Mouse (Mus musculus): ENCODE results near the gene Pcnx3. TPM values are rescaled to one million over a fixed set of nuclear protein-coding genes. Genes with fewer than 3 reads are reported as not detected.

Pcnx3 gene
- polyA plus RNA-seq, 1 experiment from 2014 or later: 34.5 TPM

- WGBS: 95% methylated on average over 18 of the region's 18 CpGs
- H3K36me3 ChIP-seq (ENCODE audit: control insufficient read depth, insufficient read depth, low read length): peaks cover 40% of the 10 kb centered on the region
These were observed 22.3 kb downstream of the Pcnx3 start for GRCm38 (mm10) chr19:5666386-5666785.

GRCm38 (mm10) chr19:5665465-5665864 is 23.2 kb downstream of the Pcnx3 start:
- H3K27ac ChIP-seq (ENCODE audit: low read depth, low read length): no peak overlapping the region
- 95% methylated on average over 15 of the region's 15 CpGs for WGBS
- H3K4me1 ChIP-seq (ENCODE audit: control insufficient read depth, insufficient read depth, low read length): peaks cover 5% of the 10 kb centered on the region; the same call in 1 of the 2 replicates
- H3K27me3 ChIP-seq (ENCODE audit: control insufficient read depth, insufficient read depth, low read length): no peaks in the 10 kb centered on the region
- no peaks in the 10 kb centered on the region for H3K9me3 ChIP-seq (ENCODE audit: control insufficient read depth, low read length)
- H3K9ac ChIP-seq (replicated peaks; ENCODE audit: low read depth, low read length): no peak overlapping the region
- no peak overlapping the region for H3K4me2 ChIP-seq (ENCODE audit: low read depth, low read length)
- H3K36me3 ChIP-seq (ENCODE audit: control insufficient read depth, insufficient read depth, low read length): peaks cover 36% of the 10 kb centered on the region
- H3K4me3 ChIP-seq (ENCODE audit: low read depth, low read length): no peak overlapping the region
- no peak for ATAC-seq (ENCODE audit: low read depth)

More at GRCm38 (mm10) chr19:5666386-5666785, 22.3 kb downstream of the Pcnx3 start:
- H3K9me3 ChIP-seq (ENCODE audit: control insufficient read depth, low read length): no peaks in the 10 kb centered on the region
- H3K4me1 ChIP-seq (ENCODE audit: control insufficient read depth, insufficient read depth, low read length): peaks cover 5% of the 10 kb centered on the region; the same call in 1 of the 2 replicates
- no peak overlapping the region for H3K9ac ChIP-seq (replicated peaks; ENCODE audit: low read depth, low read length)
- H3K4me3 ChIP-seq (ENCODE audit: low read depth, low read length): no peak overlapping the region
- ATAC-seq (ENCODE audit: low read depth): no peak
- H3K4me2 ChIP-seq (ENCODE audit: low read depth, low read length): no peak overlapping the region
- no peaks in the 10 kb centered on the region for H3K27me3 ChIP-seq (ENCODE audit: control insufficient read depth, insufficient read depth, low read length)
- no peak overlapping the region for H3K27ac ChIP-seq (ENCODE audit: low read depth, low read length)

- 93% methylated on average over 10 of the region's 10 CpGs for WGBS
- ATAC-seq (ENCODE audit: low read depth): no peak
- Histone ChIP-seq H3K36me3 (ENCODE audit: control insufficient read depth, insufficient read depth, low read length) (peaks cover 33% of the 10 kb centered on the region), H3K27ac (ENCODE audit: low read depth, low read length) (no peak overlapping the region), H3K9ac (replicated peaks; ENCODE audit: low read depth, low read length) (no peak overlapping the region), H3K4me1 (ENCODE audit: control insufficient read depth, insufficient read depth, low read length) (peaks cover 5% of the 10 kb centered on the region; the same call in 1 of the 2 replicates), H3K4me3 (ENCODE audit: low read depth, low read length) (no peak overlapping the region), H3K4me2 (ENCODE audit: low read depth, low read length) (no peak overlapping the region), H3K27me3 (ENCODE audit: control insufficient read depth, insufficient read depth, low read length) (no peaks in the 10 kb centered on the region), H3K9me3 (ENCODE audit: control insufficient read depth, low read length) (no peaks in the 10 kb centered on the region)
These were observed 23.9 kb downstream of the Pcnx3 start for GRCm38 (mm10) chr19:5664669-5665257.

GRCm38 (mm10) chr19:5662981-5663913 is 25.5 kb downstream of the Pcnx3 start, which contains the start of gene Sipa1:
TSS of gene Sipa1 (minus strand) at chr19:5663707.
- WGBS: 2% methylated on average over 32 of the region's 32 CpGs

GRCm38 (mm10) chr19:5662310-5662709 is 26.4 kb downstream of the Pcnx3 start:
- peak overlapping the region; percentile 17; the same call in 1 of the 2 replicates for H3K27ac ChIP-seq (ENCODE audit: low read depth, low read length)
- no peak for ATAC-seq (ENCODE audit: low read depth)
- H3K4me2 ChIP-seq (ENCODE audit: low read depth, low read length): peak overlapping the region; percentile 48
- 80% methylated on average over 8 of the region's 8 CpGs for WGBS
- peaks cover 5% of the 10 kb centered on the region; the same call in 1 of the 2 replicates for H3K4me1 ChIP-seq (ENCODE audit: control insufficient read depth, insufficient read depth, low read length)
- H3K27me3 ChIP-seq (ENCODE audit: control insufficient read depth, insufficient read depth, low read length): no peaks in the 10 kb centered on the region
- no peak overlapping the region for H3K4me3 ChIP-seq (ENCODE audit: low read depth, low read length)
- peaks cover 26% of the 10 kb centered on the region for H3K36me3 ChIP-seq (ENCODE audit: control insufficient read depth, insufficient read depth, low read length)
- no peaks in the 10 kb centered on the region for H3K9me3 ChIP-seq (ENCODE audit: control insufficient read depth, low read length)
- no peak overlapping the region for H3K9ac ChIP-seq (replicated peaks; ENCODE audit: low read depth, low read length)

More at GRCm38 (mm10) chr19:5662981-5663913, 25.5 kb downstream of the Pcnx3 start, which contains the start of gene Sipa1:
- H3K4me3 ChIP-seq (ENCODE audit: low read depth, low read length): peak within 1 kb of the TSS; percentile 25
- H3K36me3 ChIP-seq (ENCODE audit: control insufficient read depth, insufficient read depth, low read length): peaks cover 30% of the 10 kb centered on the region
- no peaks in the 10 kb centered on the region for H3K9me3 ChIP-seq (ENCODE audit: control insufficient read depth, low read length)
- H3K27ac ChIP-seq (ENCODE audit: low read depth, low read length): peak within 1 kb of the TSS; percentile 67
- peak within 1 kb of the TSS; percentile 41; the same call in 1 of the 2 replicates for H3K9ac ChIP-seq (replicated peaks; ENCODE audit: low read depth, low read length)
- H3K27me3 ChIP-seq (ENCODE audit: control insufficient read depth, insufficient read depth, low read length): no peaks in the 10 kb centered on the region
- peak; percentile 85 for ATAC-seq (ENCODE audit: low read depth)
- H3K4me1 ChIP-seq (ENCODE audit: control insufficient read depth, insufficient read depth, low read length): peaks cover 5% of the 10 kb centered on the region; the same call in 1 of the 2 replicates
- H3K4me2 ChIP-seq (ENCODE audit: low read depth, low read length): peak within 1 kb of the TSS; percentile 48

GRCm38 (mm10) chr19:5660942-5661751 is 27.6 kb downstream of the Pcnx3 start:
- Histone ChIP-seq H3K4me1 (ENCODE audit: control insufficient read depth, insufficient read depth, low read length) (peaks cover 5% of the 10 kb centered on the region; the same call in 1 of the 2 replicates), H3K27me3 (ENCODE audit: control insufficient read depth, insufficient read depth, low read length) (no peaks in the 10 kb centered on the region; the same call in 1 of the 2 replicates), H3K9me3 (ENCODE audit: control insufficient read depth, low read length) (no peaks in the 10 kb centered on the region), H3K4me2 (ENCODE audit: low read depth, low read length) (peak overlapping the region; percentile 8; the same call in 1 of the 2 replicates), H3K27ac (ENCODE audit: low read depth, low read length) (no peak overlapping the region), H3K36me3 (ENCODE audit: control insufficient read depth, insufficient read depth, low read length) (peaks cover 16% of the 10 kb centered on the region), H3K9ac (replicated peaks; ENCODE audit: low read depth, low read length) (no peak overlapping the region), H3K4me3 (ENCODE audit: low read depth, low read length) (no peak overlapping the region)
- no peak for ATAC-seq (ENCODE audit: low read depth)
- WGBS: 83% methylated on average over 16 of the region's 16 CpGs

GRCm38 (mm10) chr19:5654720-5655298 is 33.9 kb downstream of the Pcnx3 start:
- Histone ChIP-seq H3K4me2 (ENCODE audit: low read depth, low read length) (peak overlapping the region; percentile 45), H3K4me1 (ENCODE audit: control insufficient read depth, insufficient read depth, low read length) (peaks cover 14% of the 10 kb centered on the region; the same call in 1 of the 2 replicates), H3K9me3 (ENCODE audit: control insufficient read depth, low read length) (no peaks in the 10 kb centered on the region), H3K9ac (replicated peaks; ENCODE audit: low read depth, low read length) (peak overlapping the region; percentile 46; the same call in 1 of the 2 replicates), H3K27me3 (ENCODE audit: control insufficient read depth, insufficient read depth, low read length) (peaks cover 18% of the 10 kb centered on the region), H3K27ac (ENCODE audit: low read depth, low read length) (no peak overlapping the region), H3K36me3 (ENCODE audit: control insufficient read depth, insufficient read depth, low read length) (peaks cover 4% of the 10 kb centered on the region; the same call in 1 of the 2 replicates), H3K4me3 (ENCODE audit: low read depth, low read length) (peak overlapping the region; percentile 26)
- ATAC-seq (ENCODE audit: low read depth): 0 out of 2 replicates have a peak, but pooled peaks have one; percentile 23
- 11% methylated on average over 43 of the region's 43 CpGs for WGBS
